In genomic region chr5:41340581-41340980, GRCm38 (mm10) we compare ENCODE assay signal across 21 mouse cellular contexts.
"Had no signal": no experiment of that assay in that cellular context is flagged by ENCODE, and none has a peak within 500 bp of the region (broad histone marks: within the 10 kb centered on the region; RNA-seq: fewer than 3 reads in every experiment).

No protein-coding gene starts in this region.

- H3K27ac ChIP-seq: kidney, embryonic 15.5 days; limb, embryonic 10.5 days; limb, embryonic 13.5 days; liver, embryonic 12.5 days; liver, embryonic 15.5 days; macrophage; midbrain, embryonic 12.5 days; midbrain, embryonic 15.5 days; neural tube, embryonic 12.5 days; neural tube, embryonic 15.5 days; stomach, postnatal 0 days had no signal

- DNase-seq: kidney, adult 2 months; kidney, postnatal 10 days; kidney, postnatal 36 days; liver; right cerebral cortex, adult 18-20 months; right cerebral cortex, postnatal 14 days; right cerebral cortex, postnatal 4 days; thymus, adult 2 months; thymus, postnatal 25 days had no signal

- H3K9ac ChIP-seq: kidney, embryonic 15.5 days; limb, embryonic 13.5 days; liver, embryonic 12.5 days; liver, embryonic 15.5 days; midbrain, embryonic 12.5 days; midbrain, embryonic 15.5 days; neural tube, embryonic 12.5 days; neural tube, embryonic 15.5 days had no signal

- H3K4me3 ChIP-seq: kidney, embryonic 15.5 days; limb, embryonic 10.5 days; limb, embryonic 13.5 days; liver, embryonic 12.5 days; liver, embryonic 15.5 days; midbrain, embryonic 12.5 days; midbrain, embryonic 15.5 days; neural tube, embryonic 12.5 days; neural tube, embryonic 15.5 days had no signal

- H3K36me3 ChIP-seq: kidney, embryonic 15.5 days; limb, embryonic 10.5 days; limb, embryonic 13.5 days; liver, embryonic 12.5 days; liver, embryonic 15.5 days; midbrain, embryonic 12.5 days; midbrain, embryonic 15.5 days; neural tube, embryonic 12.5 days; neural tube, embryonic 15.5 days had no signal

- H3K9me3 ChIP-seq: kidney, embryonic 15.5 days; limb, embryonic 10.5 days; limb, embryonic 13.5 days; liver, embryonic 12.5 days; liver, embryonic 15.5 days; midbrain, embryonic 12.5 days; midbrain, embryonic 15.5 days; neural tube, embryonic 12.5 days; neural tube, embryonic 15.5 days had no signal

- ATAC-seq: intestine, postnatal 0 days; liver, embryonic 12.5 days; midbrain, embryonic 15.5 days had no signal

- H3K4me1 ChIP-seq: kidney, embryonic 15.5 days; limb, embryonic 10.5 days; limb, embryonic 13.5 days; liver, embryonic 12.5 days; liver, embryonic 15.5 days; midbrain, embryonic 12.5 days; midbrain, embryonic 15.5 days; neural tube, embryonic 12.5 days; neural tube, embryonic 15.5 days had no signal

- H3K27me3 ChIP-seq: kidney, embryonic 15.5 days; limb, embryonic 13.5 days; liver, embryonic 12.5 days; liver, embryonic 15.5 days; midbrain, embryonic 12.5 days; midbrain, embryonic 15.5 days; neural tube, embryonic 12.5 days; neural tube, embryonic 15.5 days had no signal

- H3K4me2 ChIP-seq: kidney, embryonic 15.5 days; limb, embryonic 13.5 days; liver, embryonic 12.5 days; liver, embryonic 15.5 days; midbrain, embryonic 12.5 days; midbrain, embryonic 15.5 days; neural tube, embryonic 12.5 days; neural tube, embryonic 15.5 days had no signal
